Mouse (Mus musculus) gastrocnemius, postnatal 10 days (tissue): ENCODE measurements around the gene Elovl7. TPM values are rescaled to one million over a fixed set of nuclear protein-coding genes. Genes with fewer than 3 reads are reported as not detected.
A peak's percentile ranks its signal among the peaks of the same experiment; 100 is the strongest.

Source experiments
- DNase-seq: peaks from one replicate; pipeline ENCODE4 v3.0.0; 2021; ENCODE audit warnings: mixed read lengths
- total RNA-seq, 2 experiments: library from RNA; stranded (reverse); gene quantifications; 2 replicates each; pipeline ENCODE4 v1.2.3; 2021

Elovl7 gene
- total RNA-seq, 2 experiments from 2014 or later = 0.97 to 1.3 TPM

- DNase-seq = no peak
These were observed 88.9 kb downstream of the Elovl7 start for GRCm38 (mm10) chr13:108302957-108303675.

- no peak for DNase-seq
These were observed 89.6 kb downstream of the Elovl7 start for GRCm38 (mm10) chr13:108303841-108304240.

DNA sequence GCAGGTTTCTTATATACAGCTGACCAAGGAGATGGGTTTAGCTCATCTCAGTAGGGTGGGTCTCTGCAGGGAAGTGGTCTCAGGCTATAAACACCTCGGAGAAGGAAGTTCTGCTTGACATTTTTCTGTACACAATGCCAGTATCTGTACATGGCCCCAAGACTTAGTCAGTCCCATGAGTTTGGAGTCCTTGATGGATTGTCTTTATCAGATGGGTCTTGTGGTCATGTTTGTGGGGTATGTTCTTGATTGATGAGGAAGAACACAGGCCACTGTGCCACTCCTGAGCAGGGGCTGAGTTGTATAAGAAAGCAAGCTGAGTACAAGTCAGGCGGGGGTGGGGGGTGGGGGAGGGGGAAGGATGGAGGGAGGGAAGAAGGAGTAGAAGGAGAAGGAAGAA is 90.5 kb downstream of the Elovl7 start:
- no peak for DNase-seq

DNA sequence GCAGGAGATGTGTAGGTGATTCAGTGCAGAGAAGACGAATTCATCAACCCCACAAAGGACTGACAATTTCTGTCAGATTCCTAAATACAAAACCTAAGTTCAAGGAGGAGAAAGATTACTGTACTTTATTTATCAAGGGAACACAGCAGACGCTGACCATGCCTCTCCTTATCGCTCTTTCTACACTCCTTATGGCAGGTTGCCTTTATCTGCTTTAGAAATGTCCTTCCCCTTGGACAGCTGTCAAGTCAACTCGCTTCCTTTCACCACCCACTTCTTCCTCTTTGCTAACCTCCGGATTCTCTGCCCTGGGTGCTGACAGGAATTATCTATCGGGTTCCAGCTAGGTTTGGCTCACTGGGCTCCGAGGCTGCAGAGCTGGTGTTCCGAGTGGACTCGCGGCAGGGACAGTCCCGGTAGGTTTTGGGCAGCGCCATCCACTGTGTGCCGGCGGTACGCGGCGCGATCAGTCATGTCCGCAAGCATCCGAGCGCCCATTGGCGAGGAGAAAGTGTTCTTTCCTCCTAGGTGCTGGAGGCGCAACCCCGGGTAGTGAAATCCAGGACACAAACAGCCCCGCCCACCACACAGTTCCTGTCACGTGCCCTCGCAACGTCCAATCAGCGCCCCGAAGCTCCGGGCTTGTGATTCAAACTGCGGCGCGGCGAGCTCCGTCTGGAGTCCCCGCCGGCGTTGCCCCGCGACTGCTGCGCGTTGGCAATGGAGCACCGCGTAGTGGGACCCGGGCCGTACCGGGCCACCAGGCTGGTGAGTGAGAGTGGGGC is 101.7 kb downstream of the Elovl7 start, which contains the start of gene Depdc1b:
Gene Depdc1b, plus strand, starts transcription at position 631 of the 785 bp plus-strand sequence.
- DNase-seq = peak; percentile 93

DNA sequence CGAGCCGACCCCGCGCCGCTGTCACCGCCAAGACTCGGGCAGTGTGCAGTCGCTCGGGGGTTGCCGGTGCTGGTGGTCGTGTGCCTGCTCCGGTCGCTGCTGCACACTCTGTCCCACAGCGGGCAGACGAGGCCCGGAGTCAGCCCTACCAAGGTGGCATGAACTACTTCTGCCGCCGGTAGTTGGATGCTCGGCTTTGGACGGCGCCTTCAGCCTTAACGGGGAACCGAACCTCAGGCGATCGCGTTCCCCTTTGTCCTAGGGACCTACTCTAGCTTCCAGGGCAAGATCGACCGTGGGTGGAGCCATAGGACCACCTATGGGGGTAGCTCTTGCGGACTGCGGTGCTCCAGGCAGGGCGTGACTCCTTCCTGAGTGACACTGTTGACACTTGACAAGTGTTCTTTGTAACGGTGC is 102.3 kb downstream of the Elovl7 start:
- DNase-seq = peak; percentile 8

DNA sequence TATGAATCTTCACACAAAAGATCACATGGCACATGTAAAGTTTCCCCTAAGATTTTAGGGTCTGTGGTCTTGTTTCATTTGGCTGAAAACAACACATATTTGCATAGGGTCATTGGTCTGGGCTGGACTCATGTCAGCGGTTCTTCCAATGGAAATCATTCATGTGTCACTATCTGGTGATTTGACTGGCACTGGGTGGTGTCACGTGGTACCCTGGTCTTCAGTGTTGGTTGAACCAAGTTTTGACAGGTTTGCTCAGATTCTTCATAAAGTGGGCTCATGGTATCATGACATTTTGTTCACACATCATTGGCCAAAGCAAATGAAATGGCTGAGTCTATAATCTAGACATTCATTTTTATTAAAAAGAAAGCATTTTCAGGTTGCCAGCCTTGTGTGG is 103.2 kb downstream of the Elovl7 start:
- no peak for DNase-seq

GRCm38 (mm10) chr13:108319028-108319427 is 104.8 kb downstream of the Elovl7 start:
- DNase-seq = no peak

GRCm38 (mm10) chr13:108320216-108320615 is 106.0 kb downstream of the Elovl7 start:
- no peak for DNase-seq

DNA sequence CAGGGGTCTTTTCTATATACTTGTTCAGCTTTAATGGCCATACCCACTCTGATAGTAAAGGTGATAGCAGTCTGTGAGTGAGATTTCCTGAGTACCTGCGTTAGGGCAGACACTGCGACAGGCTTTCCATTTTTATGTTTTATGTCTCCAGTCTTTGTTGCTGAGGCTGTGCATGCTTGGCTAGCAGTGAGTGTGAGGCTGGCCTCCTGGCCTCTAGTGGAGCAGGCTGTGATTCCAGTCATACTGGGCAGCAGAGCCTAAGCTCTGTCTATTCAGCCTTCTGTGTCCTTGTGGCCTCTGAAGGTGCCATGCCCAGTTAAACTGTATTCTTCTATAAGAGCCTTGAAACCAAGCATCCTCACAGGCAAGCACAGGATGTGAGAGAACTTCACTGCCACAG is 108.3 kb downstream of the Elovl7 start:
- no peak for DNase-seq

DNA sequence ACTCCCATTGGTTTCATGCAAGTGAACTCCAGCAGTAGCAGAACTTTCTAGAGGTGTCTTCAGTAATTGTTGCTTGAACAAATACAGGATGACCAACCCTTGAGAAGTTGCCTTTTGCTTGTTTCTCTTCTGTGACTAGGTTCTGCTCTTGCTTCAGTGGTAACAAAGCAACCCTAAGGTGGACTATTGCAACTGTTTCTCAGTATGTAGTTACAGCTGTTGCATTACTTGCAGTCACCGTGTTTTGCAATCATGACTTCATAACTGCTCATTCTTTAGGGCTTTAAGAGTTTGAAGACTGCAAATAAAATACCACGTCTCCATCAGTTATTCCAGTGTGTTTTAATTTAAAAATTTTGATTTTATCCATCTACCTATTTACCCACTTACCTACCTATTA is 109.1 kb downstream of the Elovl7 start:
- DNase-seq = no peak

DNA sequence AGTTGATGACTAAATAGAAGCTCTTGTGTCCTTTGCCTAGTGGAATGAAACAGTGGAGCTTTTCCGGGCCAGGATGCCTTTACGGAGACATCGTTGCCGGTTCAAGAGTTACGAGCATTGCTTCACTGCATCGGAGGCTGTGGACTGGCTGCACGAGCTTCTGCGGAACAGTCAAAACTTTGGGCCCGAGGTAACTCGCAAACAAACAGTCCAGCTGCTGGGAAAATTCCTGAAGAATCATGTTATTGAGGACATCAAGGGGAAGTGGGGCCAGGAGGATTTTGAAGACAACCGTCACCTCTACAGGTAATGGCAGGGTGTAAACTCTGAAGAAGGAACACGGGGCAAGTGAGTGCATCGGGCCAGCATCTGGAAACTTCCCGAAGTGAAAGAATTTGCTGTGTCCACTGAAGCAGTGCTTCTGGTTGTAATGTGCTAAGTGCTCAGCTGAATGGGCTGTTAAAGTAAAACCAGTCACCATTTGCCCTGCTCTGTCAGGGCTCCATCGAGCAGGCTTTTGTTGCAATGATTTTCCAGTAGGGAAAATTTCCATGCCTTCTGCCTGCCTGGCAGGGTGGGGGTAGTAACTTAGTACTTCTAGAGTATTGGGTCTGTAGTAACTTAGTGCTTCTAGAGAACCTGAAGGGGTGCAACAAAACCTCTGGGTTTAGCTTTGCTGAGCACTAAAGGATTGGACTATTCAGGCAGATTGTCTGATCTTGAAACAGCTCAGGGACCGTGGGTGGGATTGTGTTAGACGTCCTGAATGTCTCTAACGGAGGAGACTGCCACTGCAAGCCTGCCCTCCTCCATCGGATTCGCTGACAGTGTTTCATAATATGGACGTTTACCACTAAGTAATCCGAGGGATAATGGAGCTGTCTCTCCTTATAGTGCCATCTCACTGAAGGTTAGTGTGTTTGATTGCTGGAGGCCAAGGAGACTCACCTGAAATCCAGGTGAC is 109.9 kb downstream of the Elovl7 start:
- DNase-seq = no peak

GRCm38 (mm10) chr13:108325871-108326270 is 111.7 kb downstream of the Elovl7 start:
- no peak for DNase-seq

DNA sequence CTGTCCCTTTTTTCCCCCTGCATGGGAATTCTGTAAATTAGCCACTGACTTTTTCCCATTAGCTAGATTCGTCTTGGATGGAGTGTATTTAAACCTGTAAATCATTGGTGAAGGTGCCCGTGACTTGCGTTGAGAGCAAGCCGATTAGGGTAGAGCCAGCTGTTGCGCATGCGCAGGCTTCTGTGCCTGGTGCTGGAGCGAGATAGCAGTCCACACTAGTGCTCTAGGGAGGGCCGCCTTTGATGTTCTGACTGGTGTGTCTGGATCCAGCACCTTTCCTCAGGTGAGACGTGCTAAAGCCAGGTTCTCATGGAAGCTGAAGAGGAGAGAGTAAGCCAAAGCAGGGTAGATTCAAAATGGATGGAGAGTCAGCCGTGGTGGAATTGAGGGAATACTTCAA is 112.1 kb downstream of the Elovl7 start:
- no peak for DNase-seq

GRCm38 (mm10) chr13:108327047-108327446 is 112.8 kb downstream of the Elovl7 start:
- DNase-seq = no peak

DNA sequence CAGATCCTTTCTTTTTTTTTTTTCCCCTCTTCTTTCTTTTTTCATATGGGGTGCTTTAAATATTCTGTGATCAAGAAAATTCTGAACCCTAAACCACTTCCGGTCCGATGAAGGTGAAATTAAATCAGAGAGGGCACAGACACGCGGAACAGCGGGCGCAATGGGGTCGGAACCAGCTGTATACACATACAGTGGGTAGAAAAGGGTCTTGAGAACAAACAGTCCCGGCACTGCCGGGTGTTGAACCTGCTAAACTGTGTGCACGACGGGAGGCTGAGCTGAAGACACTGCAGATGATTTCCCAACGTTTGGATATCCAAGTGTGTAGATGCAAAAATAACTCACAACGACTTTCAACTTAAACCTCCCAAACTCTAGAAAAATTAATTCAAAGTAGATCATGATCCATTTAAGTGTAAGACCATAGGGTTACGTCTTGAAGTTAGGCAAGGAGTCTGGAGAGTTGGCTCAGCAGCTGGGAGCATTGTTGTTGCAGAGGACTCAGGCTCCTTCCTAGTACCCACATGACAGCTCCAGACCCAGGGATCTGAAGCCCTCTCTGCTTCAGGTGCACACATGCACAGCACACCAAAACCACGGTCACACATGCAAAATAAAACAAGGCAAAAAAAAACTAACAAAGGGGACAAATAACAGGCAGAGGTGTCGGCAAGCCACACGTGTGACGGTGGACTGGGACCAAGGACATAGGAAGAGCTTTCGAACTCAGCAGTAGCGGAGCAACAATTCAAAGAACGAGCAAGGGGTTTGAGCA is 114.4 kb downstream of the Elovl7 start:
- DNase-seq = no peak

DNA sequence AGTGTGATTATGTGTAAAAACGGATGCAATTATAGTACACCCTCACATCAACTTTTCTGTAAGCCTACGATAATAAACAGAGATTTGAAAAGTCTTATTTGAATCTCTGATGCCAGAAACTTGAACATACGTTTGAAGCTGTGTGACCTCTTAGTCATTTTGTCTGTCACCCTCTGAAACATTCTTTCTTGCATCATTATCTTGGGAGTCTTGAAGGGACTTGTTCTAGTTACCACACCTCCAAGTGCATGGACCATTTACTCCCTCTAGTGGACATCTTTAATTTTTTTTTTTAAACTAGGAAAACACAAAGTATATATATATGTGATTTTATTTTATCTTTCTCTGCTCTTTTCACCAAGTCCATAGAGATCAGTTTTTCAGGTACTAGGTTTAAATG is 115.5 kb downstream of the Elovl7 start:
- DNase-seq = no peak

Other genes with a start within 250 kb of the Elovl7 start
- gene Smim15, start 170.0 kb upstream of the Elovl7 start, total RNA-seq = 10 to 100 TPM; 22.0 to 27.6 TPM
- gene Ndufaf2, start 55.8 kb upstream of the Elovl7 start, total RNA-seq = 10 to 100 TPM; 13.3 to 14.2 TPM
- 10 to 100 TPM in 1 of 2 experiments, 1 to 10 TPM in 1; 9.5 to 10.2 TPM for gene Ercc8, start 55.7 kb upstream of the Elovl7 start, total RNA-seq
- gene Depdc1b, start 101.9 kb downstream of the Elovl7 start, total RNA-seq = 1 to 10 TPM; 1.6 to 3.0 TPM
- 10 to 100 TPM; 79.5 to 83.1 TPM for gene Pde4d, start 235.5 kb downstream of the Elovl7 start, total RNA-seq